8 mouse cellular contexts compared by ENCODE assay signal in the genomic region with DNA sequence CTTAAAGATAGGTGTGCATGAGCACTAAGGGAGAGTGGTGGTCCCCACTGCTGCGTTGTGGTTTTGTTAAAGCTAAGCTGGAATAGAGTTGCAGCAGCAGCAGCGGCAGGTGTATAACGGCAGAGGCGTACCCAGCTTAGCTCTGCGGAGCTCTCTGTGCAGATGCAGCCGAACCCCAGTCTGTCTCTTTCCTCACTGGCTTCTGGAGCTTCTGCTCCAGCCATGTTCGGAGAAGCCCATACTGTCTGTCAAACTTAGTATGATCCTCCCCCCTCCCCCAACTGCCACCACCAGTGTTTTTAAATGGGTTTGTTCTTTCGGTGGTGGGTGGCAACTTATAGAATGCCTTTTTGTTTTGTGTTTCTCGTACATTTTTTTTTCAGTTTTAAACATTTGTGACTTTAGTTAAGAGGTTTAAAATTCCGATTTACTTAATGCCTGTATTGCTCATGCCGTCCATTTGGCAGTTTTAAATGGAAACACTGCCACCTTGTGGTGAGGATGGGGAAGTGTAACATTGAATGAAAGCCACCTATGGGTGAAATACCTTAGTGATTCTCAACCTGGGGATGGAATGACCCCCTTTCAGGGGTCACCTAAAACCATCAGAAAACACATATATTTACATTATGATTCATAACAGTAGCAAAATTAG.
DNase-seq lines count a peak whose midpoint lies in the region; ATAC-seq and TF ChIP-seq lines count a peak whose summit lies in the region.

No protein-coding gene starts in this region.

- no peak for TF ChIP-seq POLR2A in kidney, adult 2 months (IDR thresholded peaks at IDR 0.05; ENCODE audit: low read depth, low read length)

- 0 out of 2 replicates have a peak, but pooled peaks have one; percentile 20 for TF ChIP-seq CTCF in kidney, adult 2 months (conservative IDR thresholded peaks at IDR 0.05; ENCODE audit: insufficient read depth, insufficient read length, low read depth, low read length)
- TF ChIP-seq CTCF in lung, postnatal 0 days (IDR thresholded peaks at IDR 0.05), result peak; percentile 96

- H3K4me2 ChIP-seq in embryonic facial prominence, embryonic 11.5 days (ENCODE audit: low read depth, low read length), result peak overlapping the region; percentile 23; the same call in 1 of the 2 replicates
- peak overlapping the region; percentile 44 for H3K4me2 ChIP-seq in hindbrain, embryonic 15.5 days
- 0 out of 2 replicates have a peak overlapping the region, but pooled peaks have one; percentile 9 for H3K4me2 ChIP-seq in lung, postnatal 0 days (replicated peaks; ENCODE audit: low read depth, low read length)

- H3K9ac ChIP-seq in embryonic facial prominence, embryonic 11.5 days (replicated peaks; ENCODE audit: low read length), result no peak overlapping the region
- H3K9ac ChIP-seq in hindbrain, embryonic 15.5 days, result no peak overlapping the region
- no peak overlapping the region for H3K9ac ChIP-seq in lung, postnatal 0 days (replicated peaks; ENCODE audit: low read depth)

- no peaks in the 10 kb centered on the region for H3K27me3 ChIP-seq in kidney, adult 2 months (replicated peaks; ENCODE audit: control insufficient read depth, insufficient read depth, low read length)
- H3K27me3 ChIP-seq in embryonic facial prominence, embryonic 11.5 days (ENCODE audit: control insufficient read depth, insufficient read depth, low read length), result no peaks in the 10 kb centered on the region
- H3K27me3 ChIP-seq in hindbrain, embryonic 15.5 days, result no peaks in the 10 kb centered on the region
- no peaks in the 10 kb centered on the region for H3K27me3 ChIP-seq in lung, postnatal 0 days (replicated peaks; ENCODE audit: insufficient read depth, low read length)

- ATAC-seq in embryonic facial prominence, embryonic 11.5 days (replicated peaks; ENCODE audit: insufficient number of reproducible peaks, low FRiP score, low TSS enrichment, low read depth), result no peak
- ATAC-seq in hindbrain, embryonic 15.5 days (ENCODE audit: low FRiP score, low read depth), result peak; percentile 33; the same call in 1 of the 2 replicates
- ATAC-seq in lung, postnatal 0 days, result no peak; the same call in none of the 2 replicates

- H3K4me1 ChIP-seq in kidney, adult 2 months (ENCODE audit: control insufficient read depth, insufficient read depth, low read length), result peaks cover 8% of the 10 kb centered on the region; the same call in 1 of the 2 replicates
- H3K4me1 ChIP-seq in embryonic facial prominence, embryonic 11.5 days (ENCODE audit: control insufficient read depth, insufficient read depth, low read length), result no peaks in the 10 kb centered on the region
- H3K4me1 ChIP-seq in hindbrain, embryonic 15.5 days (replicated peaks), result peaks cover 19% of the 10 kb centered on the region
- H3K4me1 ChIP-seq in lung, postnatal 0 days (ENCODE audit: insufficient read depth, low read depth, low read length), result no peaks in the 10 kb centered on the region

- 38% methylated on average over 11 of the region's 11 CpGs for WGBS in kidney, adult 2 months
- 39% methylated on average over 11 of the region's 11 CpGs for WGBS in embryonic facial prominence, embryonic 11.5 days
- WGBS in hindbrain, embryonic 15.5 days, result 43% methylated on average over 11 of the region's 11 CpGs
- 38% methylated on average over 11 of the region's 11 CpGs for WGBS in lung, postnatal 0 days

- H3K9me3 ChIP-seq in embryonic facial prominence, embryonic 11.5 days (replicated peaks; ENCODE audit: control insufficient read depth, low read length), result no peaks in the 10 kb centered on the region
- no peaks in the 10 kb centered on the region for H3K9me3 ChIP-seq in hindbrain, embryonic 15.5 days
- H3K9me3 ChIP-seq in lung, postnatal 0 days (ENCODE audit: low read length), result no peaks in the 10 kb centered on the region

- H3K4me3 ChIP-seq in kidney, adult 2 months (ENCODE audit: insufficient read depth, low read depth, low read length), result no peak overlapping the region
- no peak overlapping the region for H3K4me3 ChIP-seq in embryonic facial prominence, embryonic 11.5 days (ENCODE audit: low read depth, low read length)
- H3K4me3 ChIP-seq in hindbrain, embryonic 15.5 days, result no peak overlapping the region
- H3K4me3 ChIP-seq in lung, postnatal 0 days (ENCODE audit: low read depth, low read length), result no peak overlapping the region

- DNase-seq in kidney, adult 2 months, result peak; percentile 59
- DNase-seq in kidney, adult 18-20 months, result no peak
- DNase-seq in ES-CJ7 (ENCODE audit: low read depth, low spot score), result peak; percentile 39
- peak; percentile 79 for DNase-seq in embryonic facial prominence, embryonic 11.5 days (ENCODE audit: low spot score)
- DNase-seq in lung, postnatal 0 days (ENCODE audit: low spot score), result peak; percentile 84
- peak; percentile 69 for DNase-seq in retina, postnatal 7 days (ENCODE audit: low read depth, low spot score)
- no peak for DNase-seq in ovary, adult 18-20 months (ENCODE audit: low spot score)

- peaks cover 5% of the 10 kb centered on the region; the same call in 1 of the 2 replicates for H3K36me3 ChIP-seq in kidney, adult 2 months (ENCODE audit: control insufficient read depth, insufficient read depth, low read length)
- no peaks in the 10 kb centered on the region; the same call in none of the 2 replicates for H3K36me3 ChIP-seq in embryonic facial prominence, embryonic 11.5 days (replicated peaks; ENCODE audit: control insufficient read depth, insufficient read depth, low read depth, low read length)
- H3K36me3 ChIP-seq in hindbrain, embryonic 15.5 days, result no peaks in the 10 kb centered on the region
- H3K36me3 ChIP-seq in lung, postnatal 0 days (ENCODE audit: insufficient read depth, low read length), result peaks cover 6% of the 10 kb centered on the region

- H3K27ac ChIP-seq in kidney, adult 2 months (ENCODE audit: insufficient read depth, low read depth, low read length), result no peak overlapping the region
- no peak overlapping the region for H3K27ac ChIP-seq in embryonic facial prominence, embryonic 11.5 days (replicated peaks; ENCODE audit: low read depth, low read length)
- H3K27ac ChIP-seq in hindbrain, embryonic 15.5 days (replicated peaks), result peak overlapping the region; percentile 33
- H3K27ac ChIP-seq in lung, postnatal 0 days (ENCODE audit: low read length), result no peak overlapping the region

- TF ChIP-seq EP300 in lung, postnatal 0 days (IDR thresholded peaks at IDR 0.05), result no peak

Comparison
In these comparisons a context has a peak if more than half of its experiments do, and no peak if none do; other contexts are left out.
1. DNase-seq: peak in kidney, adult 2 months (single experiment), ES-CJ7 (single experiment), embryonic facial prominence, embryonic 11.5 days (single experiment), lung, postnatal 0 days (single experiment) and retina, postnatal 7 days (single experiment); none in kidney, adult 18-20 months (single experiment) and ovary, adult 18-20 months (single experiment).
2. Peak in every context shown above with its lines, with median percentiles within 50 percentile points of each other: H3K4me2 ChIP-seq.